Mouse (Mus musculus) heart, embryonic 16.5 days (tissue): ENCODE data around the gene Lrp1. TPM values are rescaled to one million over a fixed set of nuclear protein-coding genes. Genes with fewer than 3 reads are reported as not detected.
A peak's percentile ranks its signal among the peaks of the same experiment; 100 is the strongest.

ENCODE experiments used
- ATAC-seq: fragments of 200-750 bp; cut with Nextera tagmentation; replicated peaks from 2 replicates; pipeline ENCODE4 v1.8.0; 2017; ENCODE audit warnings: moderate number of reproducible peaks; ENCODE audit not compliant: insufficient read depth, low FRiP score; ENCODE audit errors: extremely low read depth
- H3K27ac ChIP-seq: fragments of 300-500 bp; sonication (generic); 2 replicates; pipeline ENCODE4 v1.5.1; 2014; ENCODE audit warnings: mild to moderate bottlenecking, low read length, control low read depth, moderate library complexity
- H3K27me3 ChIP-seq: fragments of 300-500 bp; sonication (generic); 2 replicates; pipeline ENCODE4 v1.6.1; 2014; ENCODE audit warnings: low read length, mixed read lengths; ENCODE audit not compliant: control insufficient read depth, insufficient read depth
- H3K36me3 ChIP-seq: fragments of 300-500 bp; sonication (generic); 2 replicates; pipeline ENCODE4 v1.6.1; 2014; ENCODE audit not compliant: control insufficient read depth, insufficient read depth
- H3K4me1 ChIP-seq: fragments of 300-500 bp; sonication (generic); 2 replicates; pipeline ENCODE4 v1.6.1; 2014; ENCODE audit warnings: low read length, mixed read lengths; ENCODE audit not compliant: control insufficient read depth, insufficient read depth
- H3K4me2 ChIP-seq: fragments of 300-500 bp; sonication (generic); 2 replicates; pipeline ENCODE4 v1.6.1; 2014; ENCODE audit warnings: low read depth, mild to moderate bottlenecking, control low read depth, low read length
- H3K4me3 ChIP-seq: fragments of 300-500 bp; sonication (generic); 2 replicates; pipeline ENCODE4 v1.5.1; 2014; ENCODE audit warnings: mild to moderate bottlenecking, control low read depth, low read length
- H3K9ac ChIP-seq: fragments of 300-500 bp; sonication (generic); 2 replicates; pipeline ENCODE4 v1.6.1; 2014; ENCODE audit warnings: low read length, control low read depth
- H3K9me3 ChIP-seq: fragments of 300-500 bp; sonication (generic); replicated peaks from 2 replicates; pipeline ENCODE4 v1.6.1; 2016; ENCODE audit warnings: low read length; ENCODE audit not compliant: control insufficient read depth
- WGBS: fragments of 180-500 bp; shearing (Covaris S2); extraction: QIAGEN DNeasy Blood & Tissue Kit; methylation state at CpG from one replicate; pipeline ENCODE4 v1.1.7; 2014; 5-methylcytosine and 5-hydroxymethylcytosine counted together
- polyA plus RNA-seq: library from polyadenylated mRNA; unstranded; fragments of >200 nt; fragmentation: Nextera tagmentation; extraction: Ambion mirVana; gene quantifications from 2 replicates; pipeline ENCODE4 v1.2.1, GENCODE M21; 2015

Gene Lrp1
- polyA plus RNA-seq, 1 experiment from 2014 or later = 33.4 TPM

- Histone ChIP-seq H3K9me3 (no peaks in the 10 kb centered on the region), H3K27me3 (no peaks in the 10 kb centered on the region), H3K27ac (no peak overlapping the region), H3K9ac (no peak overlapping the region), H3K4me3 (no peak overlapping the region), H3K4me2 (no peak overlapping the region), H3K36me3 (peaks cover 58% of the 10 kb centered on the region), H3K4me1 (no peaks in the 10 kb centered on the region)
- ATAC-seq = no peak
- WGBS = 75% methylated on average over 16 of the region's 16 CpGs
These were observed 34.1 kb upstream of the Lrp1 start for GRCm38 (mm10) chr10:127654970-127655579.

- 48% methylated on average over 21 of the region's 21 CpGs for WGBS
- H3K9me3 ChIP-seq = no peaks in the 10 kb centered on the region
- no peaks in the 10 kb centered on the region for H3K4me1 ChIP-seq
- no peak for ATAC-seq
- no peak overlapping the region for H3K27ac ChIP-seq
- no peak overlapping the region for H3K4me3 ChIP-seq
- peaks cover 64% of the 10 kb centered on the region for H3K36me3 ChIP-seq
- no peaks in the 10 kb centered on the region for H3K27me3 ChIP-seq
- no peak overlapping the region for H3K4me2 ChIP-seq
- H3K9ac ChIP-seq = no peak overlapping the region
These were observed 32.1 kb upstream of the Lrp1 start for GRCm38 (mm10) chr10:127652906-127653638.

GRCm38 (mm10) chr10:127645791-127646190 lies 24.8 kb upstream of the Lrp1 start:
- 69% methylated on average over 2 of the region's 2 CpGs for WGBS
- no peak for ATAC-seq

GRCm38 (mm10) chr10:127643553-127644238 lies 22.7 kb upstream of the Lrp1 start:
- Histone ChIP-seq H3K36me3 (peaks cover 14% of the 10 kb centered on the region), H3K4me1 (peaks cover 16% of the 10 kb centered on the region), H3K27me3 (no peaks in the 10 kb centered on the region), H3K4me3 (peak overlapping the region; percentile 77), H3K9me3 (no peaks in the 10 kb centered on the region), H3K27ac (peak overlapping the region; percentile 86), H3K9ac (peak overlapping the region; percentile 90), H3K4me2 (peak overlapping the region; percentile 92)
- under 1% methylated on average over 25 of the region's 25 CpGs for WGBS
- ATAC-seq = peak; percentile 64

More at GRCm38 (mm10) chr10:127645791-127646190, 24.8 kb upstream of the Lrp1 start:
- Histone ChIP-seq H3K9ac (no peak overlapping the region), H3K4me1 (peaks cover 16% of the 10 kb centered on the region), H3K9me3 (no peaks in the 10 kb centered on the region), H3K36me3 (peaks cover 21% of the 10 kb centered on the region), H3K27me3 (no peaks in the 10 kb centered on the region), H3K4me3 (no peak overlapping the region), H3K4me2 (no peak overlapping the region), H3K27ac (no peak overlapping the region)

- Histone ChIP-seq H3K27me3 (no peaks in the 10 kb centered on the region), H3K4me3 (peak within 1 kb of the TSS; percentile 77), H3K9me3 (no peaks in the 10 kb centered on the region), H3K4me2 (peak within 1 kb of the TSS; percentile 92), H3K36me3 (peaks cover 7% of the 10 kb centered on the region), H3K9ac (peak within 1 kb of the TSS; percentile 90), H3K4me1 (peaks cover 16% of the 10 kb centered on the region), H3K27ac (peak within 1 kb of the TSS; percentile 86)
- 2% methylated on average over 37 of the region's 37 CpGs for WGBS
- ATAC-seq = peak; percentile 63
These were observed 22.0 kb upstream of the Lrp1 start, which contains the start of gene Stat6 for GRCm38 (mm10) chr10:127642772-127643552. Gene Stat6, plus strand, starts transcription at chr10:127642986.

- Histone ChIP-seq H3K4me1 (peaks cover 16% of the 10 kb centered on the region), H3K4me3 (peak overlapping the region; percentile 77), H3K9ac (peak overlapping the region; percentile 90), H3K4me2 (peak overlapping the region; percentile 92), H3K27ac (peak overlapping the region; percentile 86), H3K27me3 (no peaks in the 10 kb centered on the region), H3K36me3 (peaks cover 2% of the 10 kb centered on the region; the same call in 1 of the 2 replicates), H3K9me3 (no peaks in the 10 kb centered on the region)
- 6% methylated on average over 19 of the region's 19 CpGs for WGBS
- peak; percentile 69 for ATAC-seq
These were observed 21.2 kb upstream of the Lrp1 start for GRCm38 (mm10) chr10:127641861-127642771.

- peaks cover 16% of the 10 kb centered on the region for H3K4me1 ChIP-seq
- no peaks in the 10 kb centered on the region for H3K9me3 ChIP-seq
- no peak overlapping the region for H3K9ac ChIP-seq
- no peak overlapping the region for H3K4me2 ChIP-seq
- no peaks in the 10 kb centered on the region for H3K27me3 ChIP-seq
- no peak overlapping the region for H3K4me3 ChIP-seq
- WGBS = 65% methylated on average over 5 of the region's 5 CpGs
- no peaks in the 10 kb centered on the region for H3K36me3 ChIP-seq
- no peak for ATAC-seq
- H3K27ac ChIP-seq = no peak overlapping the region
These were observed 19.5 kb upstream of the Lrp1 start for GRCm38 (mm10) chr10:127640421-127640820.
